Mouse (Mus musculus) right cerebral cortex, adult 18-20 months (tissue): ENCODE measurements at regions not wholly inside any gene's neighbourhood (a gene's known extent, or its start where the extent isn't known, plus 50 kb on each side); places are given as distances from the start of the nearest gene placed in this dataset.
"Not testable (repeated sequence)": the region's sequence is repeated elsewhere in the genome, so short reads cannot be mapped to it uniquely, and the experiment has no call there.

Experiments used
- DNase-seq: peaks from one replicate; pipeline ENCODE4 v3.0.0; 2022; ENCODE audit warnings: mixed read lengths

- peak; percentile 52 for DNase-seq
Observed at GRCm38 (mm10) chr12:97218445-97218844, 1040.8 kb downstream of the Galc start.

GRCm38 (mm10) chr12:97217608-97218007 is 1041.7 kb downstream of the Galc start:
- no peak for DNase-seq

GRCm38 (mm10) chr12:97203636-97204389 is 1055.4 kb downstream of the Galc start:
- no peak for DNase-seq

- DNase-seq, result no peak
Observed at GRCm38 (mm10) chr12:97161853-97162252, 1097.4 kb downstream of the Galc start.

- DNase-seq, result peak; percentile 20
Observed at GRCm38 (mm10) chr12:97161429-97161828, 1097.8 kb downstream of the Galc start.

- no peak for DNase-seq
Observed at GRCm38 (mm10) chr12:97158332-97158731, 1100.9 kb downstream of the Galc start.

GRCm38 (mm10) chr12:97157748-97158147 is 1101.5 kb downstream of the Galc start:
- DNase-seq, result no peak

- peak; percentile 19 for DNase-seq
Observed at GRCm38 (mm10) chr12:97156499-97157110, 1102.7 kb downstream of the Galc start.

GRCm38 (mm10) chr12:97142720-97143119 is 1116.5 kb downstream of the Galc start:
- peak; percentile 17 for DNase-seq

GRCm38 (mm10) chr12:97137924-97138323 is 1121.3 kb downstream of the Galc start:
- no peak for DNase-seq

- DNase-seq, result peak; percentile 19
Observed at GRCm38 (mm10) chr12:97130276-97130675, 1129.0 kb downstream of the Galc start.

- no peak for DNase-seq
Observed at GRCm38 (mm10) chr12:97090577-97091214, 1168.6 kb downstream of the Galc start.

GRCm38 (mm10) chr12:97061352-97061895 is 1197.8 kb downstream of the Galc start:
- DNase-seq, result not testable (repeated sequence)

GRCm38 (mm10) chr12:97047674-97048073 is 1211.6 kb downstream of the Galc start:
- peak; percentile 68 for DNase-seq
